ENCODE assay signal across 20 mouse cellular contexts in the genomic region with DNA sequence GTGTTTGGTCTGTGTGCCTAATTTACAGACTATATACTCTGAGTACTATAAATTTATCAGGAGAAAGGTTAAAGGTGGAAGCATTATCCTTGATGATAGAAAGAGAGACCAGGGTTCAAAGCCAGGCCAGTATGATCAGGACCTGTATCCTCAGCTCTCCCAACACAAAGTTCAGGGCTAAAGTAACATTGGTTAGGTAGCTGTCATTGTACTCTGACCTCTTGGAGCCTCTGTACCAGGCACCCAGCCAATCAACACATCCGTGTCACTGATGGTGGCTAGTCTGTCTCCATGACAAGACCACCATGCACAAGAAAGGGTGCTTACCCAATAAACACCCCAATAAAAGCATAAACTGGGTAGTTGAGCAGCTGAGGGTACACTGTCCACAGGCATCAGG. TPM values are rescaled to one million over a fixed set of nuclear protein-coding genes. Genes with fewer than 3 reads are reported as not detected.
"Had no signal": no experiment of that assay in that cellular context is flagged by ENCODE, and none has a peak within 500 bp of the region (broad histone marks: within the 10 kb centered on the region; RNA-seq: fewer than 3 reads in every experiment).

No protein-coding gene starts in this region.

- H3K9me3 ChIP-seq: midbrain, embryonic 10.5 days; midbrain, embryonic 12.5 days; neural tube, embryonic 13.5 days; neural tube, embryonic 15.5 days had no signal

- H3K36me3 ChIP-seq: midbrain, embryonic 10.5 days; midbrain, embryonic 12.5 days had no signal

- H3K4me3 ChIP-seq: midbrain, embryonic 10.5 days; midbrain, embryonic 12.5 days; myocyte; neural tube, embryonic 13.5 days; neural tube, embryonic 15.5 days had no signal

- H3K27me3 ChIP-seq: midbrain, embryonic 12.5 days; neural tube, embryonic 13.5 days; neural tube, embryonic 15.5 days had no signal

- H3K9ac ChIP-seq: lung, embryonic 14.5 days; midbrain, embryonic 12.5 days; neural tube, embryonic 13.5 days; neural tube, embryonic 15.5 days had no signal

- H3K27ac ChIP-seq: midbrain, embryonic 10.5 days; midbrain, embryonic 12.5 days; neural tube, embryonic 13.5 days; neural tube, embryonic 15.5 days had no signal

- H3K4me1 ChIP-seq: midbrain, embryonic 10.5 days; midbrain, embryonic 12.5 days; neural tube, embryonic 13.5 days; neural tube, embryonic 15.5 days had no signal

- ATAC-seq: midbrain, embryonic 16.5 days had no signal

- H3K4me2 ChIP-seq: lung, embryonic 14.5 days; midbrain, embryonic 12.5 days; neural tube, embryonic 13.5 days; neural tube, embryonic 15.5 days had no signal

- DNase-seq: lung, embryonic 14.5 days; lung, postnatal 10 days; midbrain, embryonic 14.5 days; retina, postnatal 1 day; right cerebral cortex, adult 18-20 months; right cerebral cortex, postnatal 25 days; right cerebral cortex, postnatal 4 days; spleen, adult 18-20 months; thymus, adult 18-20 months; thymus, postnatal 14 days; thymus, postnatal 36 days had no signal

RNA-seq across cellular contexts. Expression of a gene that starts 17.6 kb away (rescaled TPM):
- total RNA-seq: megakaryocyte, adult 5-6 weeks; megakaryocyte-erythroid progenitor cell, adult 5-6 weeks had no signal
- polyA plus RNA-seq: small intestine, adult 2 months had no signal

RNA-seq across cellular contexts. Expression of a gene that starts 51.4 kb away (rescaled TPM):
- total RNA-seq: megakaryocyte, adult 5-6 weeks; megakaryocyte-erythroid progenitor cell, adult 5-6 weeks had no signal
